Mouse (Mus musculus) intestine, embryonic 15.5 days (tissue): ENCODE data around the gene Nlrx1. TPM values are rescaled to one million over a fixed set of nuclear protein-coding genes. Genes with fewer than 3 reads are reported as not detected.
A peak's percentile ranks its signal among the peaks of the same experiment; 100 is the strongest.

Experiments
- ATAC-seq: fragments of 200-750 bp; cut with Nextera tagmentation; 2 replicates; pipeline ENCODE4 v1.8.0; 2017; ENCODE audit warnings: moderate TSS enrichment, moderate library complexity
- H3K27ac ChIP-seq: fragments of 300-500 bp; sonication (generic); 2 replicates; pipeline ENCODE4 v1.5.1; 2015; ENCODE audit warnings: mild to moderate bottlenecking, inconsistent platforms
- H3K27me3 ChIP-seq: fragments of 300-500 bp; sonication (generic); replicated peaks from 2 replicates; pipeline ENCODE4 v1.6.1; 2015; ENCODE audit warnings: inconsistent platforms
- H3K36me3 ChIP-seq: fragments of 300-500 bp; sonication (generic); 2 replicates; pipeline ENCODE4 v1.6.1; 2015; ENCODE audit warnings: inconsistent platforms
- H3K4me1 ChIP-seq: fragments of 300-500 bp; sonication (generic); replicated peaks from 2 replicates; pipeline ENCODE4 v1.6.1; 2015; ENCODE audit warnings: inconsistent platforms
- H3K4me2 ChIP-seq: fragments of 300-500 bp; sonication (generic); replicated peaks from 2 replicates; pipeline ENCODE4 v1.6.1; 2015; ENCODE audit warnings: mild to moderate bottlenecking, inconsistent platforms
- H3K4me3 ChIP-seq: fragments of 300-500 bp; sonication (generic); replicated peaks from 2 replicates; pipeline ENCODE4 v1.5.1; 2015; ENCODE audit warnings: inconsistent platforms
- H3K9ac ChIP-seq: fragments of 300-500 bp; sonication (generic); 2 replicates; pipeline ENCODE4 v1.6.1; 2015; ENCODE audit warnings: inconsistent platforms
- H3K9me3 ChIP-seq: fragments of 300-500 bp; sonication (generic); 2 replicates; pipeline ENCODE4 v1.6.1; 2016; ENCODE audit warnings: inconsistent platforms
- WGBS: fragments of 180-500 bp; shearing (Covaris S2); methylation state at CpG from one replicate; pipeline ENCODE4 v1.1.7; 2015; 5-methylcytosine and 5-hydroxymethylcytosine counted together
- polyA plus RNA-seq: library from polyadenylated mRNA; unstranded; fragments of >200 nt; fragmentation: Nextera tagmentation; extraction: Ambion mirVana; gene quantifications from 2 replicates; pipeline ENCODE4 v1.2.1, GENCODE M21; 2015

Gene Nlrx1
- polyA plus RNA-seq, 1 experiment from 2014 or later, result 5.9 TPM

DNA sequence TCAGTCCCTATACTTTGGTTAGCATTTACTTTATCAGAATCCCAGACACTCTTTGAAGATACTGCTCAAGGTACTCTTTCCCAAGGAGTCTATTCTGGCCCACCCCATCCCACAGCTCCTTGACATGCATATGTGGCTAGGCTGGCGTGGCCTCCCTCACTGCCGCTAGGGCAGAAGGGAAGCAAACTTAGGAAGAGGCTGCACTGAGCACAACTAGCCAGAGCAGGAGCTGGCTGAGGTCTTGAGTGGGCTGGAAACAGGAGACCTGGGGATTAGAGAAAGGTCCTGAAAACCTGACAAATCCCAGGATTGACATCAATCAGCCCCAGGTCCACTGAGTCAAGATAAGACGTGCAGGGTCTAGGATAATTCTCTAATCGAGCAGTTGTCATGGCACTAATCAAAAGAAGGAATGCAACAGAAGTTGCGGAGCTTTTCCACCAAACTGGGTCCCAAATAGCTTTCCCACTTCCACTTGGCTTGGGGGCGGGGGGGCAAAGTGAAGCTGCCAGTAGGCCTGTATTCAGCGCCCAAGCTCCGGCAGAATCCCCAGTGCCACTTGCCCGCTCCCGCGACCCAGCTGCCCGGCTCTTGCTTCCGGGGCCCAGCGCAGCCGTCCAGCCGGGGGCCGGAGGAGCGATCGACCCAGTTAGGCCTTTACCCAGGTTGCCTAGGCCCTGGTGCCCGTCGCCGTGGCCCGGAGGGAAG, 926 bp downstream of the Nlrx1 start:
- 0 out of 2 replicates have a peak, but pooled peaks cover 8% of the 10 kb centered on the region for H3K4me1 ChIP-seq
- H3K36me3 ChIP-seq, result no peaks in the 10 kb centered on the region
- peak overlapping the region; percentile 51 for H3K4me3 ChIP-seq
- H3K9ac ChIP-seq, result peak overlapping the region; percentile 87
- peak; percentile 50; the same call in 1 of the 2 replicates for ATAC-seq
- H3K27me3 ChIP-seq, result no peaks in the 10 kb centered on the region
- H3K4me2 ChIP-seq, result peak overlapping the region; percentile 88
- H3K9me3 ChIP-seq, result 0 out of 2 replicates have a peak, but pooled peaks cover 3% of the 10 kb centered on the region
- peak overlapping the region; percentile 85 for H3K27ac ChIP-seq
- 13% methylated on average over 23 of the region's 23 CpGs for WGBS

DNA sequence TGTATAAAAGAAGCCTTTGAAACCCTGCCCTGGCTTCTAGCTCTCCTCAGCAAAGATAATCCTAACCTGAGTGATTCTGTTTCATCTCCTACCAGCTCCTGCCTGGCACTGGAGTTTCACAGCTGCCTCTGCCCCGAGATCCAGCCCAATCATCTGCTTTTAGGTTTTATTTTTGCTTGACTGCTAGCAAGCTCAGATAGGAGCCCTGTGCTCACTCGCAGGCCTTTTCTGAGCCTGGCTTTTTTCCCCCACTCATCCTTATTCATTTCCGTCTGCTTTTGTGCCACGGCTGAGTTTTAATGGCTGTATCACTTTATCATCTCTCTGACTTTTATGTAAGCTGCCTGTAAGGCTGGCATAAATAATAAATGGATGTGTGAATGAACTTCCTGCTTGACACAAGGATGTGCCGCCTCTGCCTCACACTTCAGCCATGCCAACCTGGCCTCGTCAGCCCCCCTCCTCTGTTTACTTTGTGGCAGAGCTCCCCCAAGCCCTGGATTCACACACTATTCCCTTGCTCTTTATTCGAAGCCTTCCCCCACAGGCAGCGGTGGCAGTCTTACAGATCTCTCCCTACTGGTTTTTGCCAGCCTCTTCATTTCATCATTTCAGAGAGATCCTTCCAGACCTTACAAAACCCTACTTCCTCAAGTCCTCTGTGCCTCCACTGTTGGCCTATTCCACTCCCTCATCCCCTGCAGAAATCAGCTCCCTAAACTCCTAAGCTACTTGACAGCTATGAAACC, 1.7 kb downstream of the Nlrx1 start:
- Histone ChIP-seq H3K4me3 (no peak overlapping the region), H3K27ac (no peak overlapping the region), H3K36me3 (no peaks in the 10 kb centered on the region), H3K9ac (no peak overlapping the region), H3K27me3 (no peaks in the 10 kb centered on the region), H3K9me3 (0 out of 2 replicates have a peak, but pooled peaks cover 3% of the 10 kb centered on the region), H3K4me2 (peak overlapping the region; percentile 88; the same call in 1 of the 2 replicates), H3K4me1 (0 out of 2 replicates have a peak, but pooled peaks cover 8% of the 10 kb centered on the region)
- ATAC-seq, result no peak
- WGBS, result 54% methylated on average over 8 of the region's 8 CpGs

DNA sequence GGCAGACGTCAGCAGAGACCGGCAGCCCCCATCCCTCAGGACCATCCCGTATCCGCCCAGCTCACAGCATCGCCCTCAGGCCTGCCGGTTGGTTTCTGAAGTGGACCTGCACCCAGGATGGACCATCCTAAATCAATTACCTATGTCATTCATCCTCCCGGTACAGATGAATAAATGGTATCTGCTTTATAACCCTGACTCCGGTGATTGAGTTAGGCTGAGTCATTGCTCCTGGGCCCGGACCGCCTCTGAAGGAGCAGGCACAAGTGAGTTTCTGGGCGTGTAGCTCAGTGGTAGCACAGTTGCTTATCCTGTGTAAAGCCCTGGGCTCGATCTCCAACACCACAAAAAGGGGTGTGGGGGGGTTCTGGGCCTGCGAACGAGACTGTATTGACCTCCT, 7.0 kb downstream of the Nlrx1 start:
- no peak overlapping the region for H3K9ac ChIP-seq
- no peaks in the 10 kb centered on the region for H3K9me3 ChIP-seq
- 73% methylated on average over 14 of the region's 14 CpGs for WGBS
- no peak overlapping the region for H3K4me2 ChIP-seq
- H3K4me3 ChIP-seq, result no peak overlapping the region
- no peaks in the 10 kb centered on the region for H3K4me1 ChIP-seq
- 0 out of 2 replicates have a peak, but pooled peaks have one; percentile 23 for ATAC-seq
- no peak overlapping the region for H3K27ac ChIP-seq
- no peaks in the 10 kb centered on the region for H3K36me3 ChIP-seq
- no peaks in the 10 kb centered on the region for H3K27me3 ChIP-seq

DNA sequence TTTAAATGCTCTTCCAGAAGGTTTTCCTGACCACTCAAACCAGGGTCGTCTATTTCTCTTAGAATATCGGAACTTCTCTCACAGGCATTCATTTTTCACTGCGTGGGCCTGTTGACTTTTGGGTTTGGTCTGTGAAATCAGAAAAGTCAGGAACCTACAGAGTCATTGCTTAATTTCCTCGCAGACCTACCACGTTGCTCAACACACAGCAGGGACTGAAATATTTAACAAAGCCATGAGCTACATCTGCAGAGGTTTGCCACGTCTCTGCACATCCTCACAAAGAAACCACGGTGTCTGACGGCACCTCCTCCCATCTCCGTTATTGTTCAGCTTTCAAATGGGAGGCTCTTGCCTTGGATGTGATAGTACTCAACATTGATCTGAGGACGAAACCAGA, 9.4 kb downstream of the Nlrx1 start:
- H3K4me1 ChIP-seq, result peaks cover 3% of the 10 kb centered on the region; the same call in 1 of the 2 replicates
- H3K27ac ChIP-seq, result no peak overlapping the region
- H3K4me2 ChIP-seq, result no peak overlapping the region
- no peaks in the 10 kb centered on the region for H3K27me3 ChIP-seq
- H3K4me3 ChIP-seq, result no peak overlapping the region
- no peak for ATAC-seq
- H3K9me3 ChIP-seq, result no peaks in the 10 kb centered on the region
- no peaks in the 10 kb centered on the region for H3K36me3 ChIP-seq
- no peak overlapping the region for H3K9ac ChIP-seq
- WGBS, result 81% methylated on average over 10 of the region's 10 CpGs

DNA sequence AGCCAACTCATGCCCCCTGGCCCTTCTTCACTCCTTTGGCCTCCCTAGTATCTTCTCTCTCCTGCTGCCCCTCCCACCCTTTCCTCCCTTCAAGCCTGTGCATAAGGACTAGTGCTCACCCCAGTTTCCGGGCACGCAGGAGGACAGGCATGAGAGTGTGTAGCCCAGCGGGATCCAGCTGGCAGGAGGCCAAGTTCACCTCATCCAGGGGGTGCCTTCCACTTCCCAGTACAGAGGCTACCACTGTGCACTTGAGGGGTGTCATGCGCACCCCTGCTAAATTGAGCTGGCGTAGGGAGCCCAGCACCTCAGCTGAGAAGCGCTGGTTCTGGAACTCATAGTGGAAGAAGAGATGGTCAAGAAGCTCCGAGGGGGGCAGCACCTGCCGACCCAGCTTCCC, 12.2 kb downstream of the Nlrx1 start:
- H3K36me3 ChIP-seq, result no peaks in the 10 kb centered on the region
- no peaks in the 10 kb centered on the region for H3K9me3 ChIP-seq
- no peak overlapping the region for H3K4me3 ChIP-seq
- WGBS, result 75% methylated on average over 8 of the region's 8 CpGs
- peaks cover 8% of the 10 kb centered on the region; the same call in 1 of the 2 replicates for H3K4me1 ChIP-seq
- H3K4me2 ChIP-seq, result no peak overlapping the region
- H3K9ac ChIP-seq, result no peak overlapping the region
- H3K27ac ChIP-seq, result no peak overlapping the region
- ATAC-seq, result no peak
- H3K27me3 ChIP-seq, result no peaks in the 10 kb centered on the region

DNA sequence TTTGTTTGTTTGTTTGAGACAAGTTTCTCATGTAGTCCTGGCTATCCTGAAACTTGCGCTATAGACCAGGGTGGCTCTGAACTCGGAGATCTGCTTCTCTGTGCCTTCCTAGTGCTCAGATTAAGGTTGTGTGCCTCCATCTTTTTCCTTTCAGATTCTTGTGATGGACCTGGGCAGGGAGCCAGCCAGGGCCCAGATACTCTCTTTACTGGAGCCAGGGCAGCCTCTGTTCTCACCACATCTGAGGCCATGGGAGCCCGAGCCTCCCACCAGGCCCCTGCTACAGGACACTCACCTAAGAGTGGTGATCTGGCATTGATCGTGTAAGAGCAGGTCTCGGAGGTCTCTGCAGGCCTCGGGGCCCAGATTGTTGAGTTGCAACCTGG, 13.3 kb downstream of the Nlrx1 start:
- 60% methylated on average over 6 of the region's 6 CpGs for WGBS

DNA sequence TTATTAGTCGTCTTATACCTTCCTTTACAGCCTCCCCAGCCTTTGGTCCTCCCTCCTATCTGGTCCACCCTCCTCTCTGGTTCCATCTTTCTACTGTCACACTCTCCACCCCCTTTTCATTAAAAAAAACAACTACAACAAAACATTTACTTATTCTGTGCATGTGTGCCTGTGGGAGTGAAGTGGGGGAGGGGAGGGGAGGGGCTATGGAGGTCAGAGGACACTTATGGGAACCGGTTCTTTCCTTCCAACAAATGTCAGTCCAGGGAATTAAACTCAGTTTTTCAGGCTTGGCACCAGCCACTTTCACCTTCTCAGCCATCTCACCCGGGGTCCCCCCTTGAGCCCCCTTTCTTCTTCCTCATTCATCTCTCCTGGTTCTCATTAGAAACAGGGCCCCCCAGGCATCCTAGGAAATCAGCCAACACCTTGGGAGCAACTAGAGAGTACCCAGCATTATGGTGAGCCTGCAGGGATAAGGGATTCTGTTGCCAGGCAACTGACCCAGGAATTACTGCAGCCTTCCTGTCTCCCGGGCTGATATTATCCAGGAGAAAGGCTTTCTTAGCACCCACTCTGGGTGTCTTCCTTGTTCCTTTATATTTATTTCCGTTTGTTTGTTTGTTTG, 13.8 kb downstream of the Nlrx1 start:
- Histone ChIP-seq H3K4me3 (no peak overlapping the region), H3K36me3 (no peaks in the 10 kb centered on the region), H3K9me3 (no peaks in the 10 kb centered on the region), H3K27me3 (no peaks in the 10 kb centered on the region), H3K4me2 (no peak overlapping the region), H3K4me1 (peaks cover 8% of the 10 kb centered on the region; the same call in 1 of the 2 replicates), H3K27ac (peak overlapping the region; percentile 15; the same call in 1 of the 2 replicates), H3K9ac (no peak overlapping the region)
- WGBS, result 14% methylated on average over 5 of the region's 5 CpGs
- no peak for ATAC-seq

More for the DNA sequence above, 13.3 kb downstream of the Nlrx1 start:
- no peaks in the 10 kb centered on the region for H3K27me3 ChIP-seq
- no peak overlapping the region for H3K9ac ChIP-seq
- H3K27ac ChIP-seq, result 0 out of 2 replicates have a peak overlapping the region, but pooled peaks have one; percentile 15
- H3K36me3 ChIP-seq, result no peaks in the 10 kb centered on the region
- no peak overlapping the region for H3K4me2 ChIP-seq
- H3K4me3 ChIP-seq, result no peak overlapping the region
- no peak for ATAC-seq
- peaks cover 8% of the 10 kb centered on the region; the same call in 1 of the 2 replicates for H3K4me1 ChIP-seq
- no peaks in the 10 kb centered on the region for H3K9me3 ChIP-seq

DNA sequence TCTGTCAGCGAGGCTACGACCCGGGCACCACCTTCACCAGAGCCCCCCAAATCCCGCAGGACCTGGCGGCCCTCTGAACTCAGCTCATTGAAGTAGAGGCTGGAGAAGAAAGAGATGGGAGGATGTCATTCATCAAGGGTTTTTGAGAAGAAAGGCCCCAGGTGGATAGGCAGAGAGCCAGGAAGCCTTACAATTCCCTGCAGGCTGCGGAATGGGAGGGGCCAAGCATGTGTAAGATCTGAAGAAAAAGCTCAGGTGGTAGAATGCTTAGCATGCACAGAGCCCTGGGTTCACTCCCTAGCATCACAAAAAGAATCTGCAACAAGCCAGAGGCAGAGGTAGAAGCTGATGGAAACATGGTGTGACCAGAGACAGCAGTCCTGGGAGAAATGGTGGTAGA, 15.0 kb downstream of the Nlrx1 start:
- Histone ChIP-seq H3K9me3 (no peaks in the 10 kb centered on the region), H3K4me1 (peaks cover 11% of the 10 kb centered on the region; the same call in 1 of the 2 replicates), H3K36me3 (no peaks in the 10 kb centered on the region), H3K4me2 (no peak overlapping the region), H3K9ac (no peak overlapping the region), H3K27ac (no peak overlapping the region), H3K4me3 (no peak overlapping the region), H3K27me3 (no peaks in the 10 kb centered on the region)
- no peak for ATAC-seq
- WGBS, result 75% methylated on average over 6 of the region's 6 CpGs

DNA sequence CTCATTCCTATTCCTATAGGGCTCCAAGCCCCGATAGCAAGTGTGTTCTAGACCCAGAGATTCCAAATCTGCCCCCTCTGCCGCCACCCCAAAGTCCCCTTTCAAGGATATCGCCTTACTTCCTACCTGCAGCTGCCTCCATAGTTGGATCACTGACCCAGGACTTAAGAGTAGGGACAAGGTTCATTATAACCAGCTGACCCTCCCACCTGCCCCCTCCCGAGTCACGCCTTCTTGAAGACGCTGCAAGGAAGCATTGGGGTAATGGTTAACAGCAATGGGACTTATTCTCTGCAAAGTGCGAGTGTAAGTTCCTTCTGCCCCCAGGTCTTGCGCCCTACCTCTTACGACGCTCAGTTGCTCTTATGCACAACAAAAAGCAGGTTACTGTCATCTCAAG, 17.1 kb downstream of the Nlrx1 start, which contains the start of gene Pdzd3:
Gene Pdzd3 (minus strand): TSS at position 158 of the 400 bp plus-strand sequence.
- peak within 1 kb of the TSS; percentile 43 for H3K4me2 ChIP-seq
- no peaks in the 10 kb centered on the region for H3K27me3 ChIP-seq
- ATAC-seq, result peak; percentile 84
- no peak within 1 kb of the TSS for H3K9ac ChIP-seq
- 62% methylated on average over 10 of the region's 10 CpGs for WGBS
- H3K9me3 ChIP-seq, result no peaks in the 10 kb centered on the region
- H3K36me3 ChIP-seq, result no peaks in the 10 kb centered on the region
- 0 out of 2 replicates have a peak within 1 kb of the TSS, but pooled peaks have one; percentile 3 for H3K27ac ChIP-seq
- peak within 1 kb of the TSS; percentile 22; the same call in 1 of the 2 replicates for H3K4me3 ChIP-seq
- H3K4me1 ChIP-seq, result peaks cover 11% of the 10 kb centered on the region; the same call in 1 of the 2 replicates

DNA sequence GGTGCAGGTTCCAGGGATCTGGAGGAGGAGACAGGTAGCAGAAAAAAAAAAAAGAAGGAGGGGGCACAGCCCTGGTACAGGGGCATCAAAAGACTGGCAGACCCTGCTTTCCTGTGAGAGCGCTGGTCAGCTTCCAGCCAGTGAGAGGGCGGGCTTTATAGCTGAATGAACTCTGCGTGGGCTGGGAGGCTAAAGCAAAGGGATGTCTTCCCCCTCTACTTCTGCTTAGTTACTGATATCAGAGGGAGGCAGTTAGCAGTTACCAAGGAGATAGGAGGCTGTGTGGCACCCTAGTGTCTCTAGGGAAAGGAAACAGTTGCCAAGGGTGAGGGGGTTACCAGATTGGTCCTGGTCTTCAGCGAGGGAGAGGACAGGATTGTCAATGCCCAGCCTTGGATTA, 18.0 kb downstream of the Nlrx1 start:
- H3K4me3 ChIP-seq, result peak overlapping the region; percentile 22; the same call in 1 of the 2 replicates
- H3K9ac ChIP-seq, result no peak overlapping the region
- no peak overlapping the region for H3K27ac ChIP-seq

DNA sequence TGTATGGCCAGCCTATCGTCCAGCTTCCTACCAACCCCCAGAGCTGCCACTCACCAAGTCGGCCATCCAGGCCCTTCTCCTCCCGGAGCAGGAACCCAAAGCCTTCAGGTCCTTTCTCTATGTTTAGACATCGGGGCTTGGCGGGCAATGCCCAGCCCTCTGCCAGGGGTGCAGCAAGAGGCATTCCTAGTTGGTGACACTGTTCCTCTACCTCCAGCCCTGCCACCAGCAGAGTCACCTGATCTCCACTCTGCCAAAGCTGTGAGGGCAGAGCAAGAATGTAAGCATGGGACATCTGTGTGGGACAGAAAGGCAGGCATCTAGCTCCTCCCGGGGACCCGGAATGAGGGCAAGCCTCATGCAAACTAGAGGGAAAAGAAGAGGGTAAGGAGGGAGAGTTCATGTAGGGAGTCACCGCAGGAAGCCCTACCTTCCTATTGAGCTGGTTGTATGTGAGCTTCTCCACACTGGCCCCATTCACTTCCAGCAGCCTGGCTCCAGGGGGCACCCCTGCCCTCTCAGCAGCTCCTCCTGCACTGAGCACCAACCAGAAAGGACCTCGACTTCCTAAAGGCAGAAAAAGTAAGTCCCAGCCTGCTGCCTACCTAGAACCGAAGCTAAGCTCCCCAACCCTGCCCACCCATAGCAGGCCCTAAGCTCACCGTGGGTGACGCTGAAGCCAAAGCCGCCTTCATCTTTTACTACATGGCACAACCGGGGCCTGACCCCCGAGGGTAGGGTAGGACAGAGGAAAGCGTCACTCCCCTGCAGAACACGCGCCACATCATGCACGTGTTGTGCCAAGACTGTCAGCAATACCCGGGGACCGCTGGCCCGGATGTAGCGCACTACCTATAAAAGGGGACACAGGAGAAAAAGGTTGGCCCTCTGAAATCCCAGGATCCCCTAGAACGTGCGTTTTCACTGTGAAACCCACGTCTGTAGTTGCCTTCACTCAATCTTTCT, 18.9 kb downstream of the Nlrx1 start:
- ATAC-seq, result peak; percentile 57
- Histone ChIP-seq H3K4me2 (peak overlapping the region; percentile 10; the same call in 1 of the 2 replicates), H3K4me1 (peaks cover 8% of the 10 kb centered on the region; the same call in 1 of the 2 replicates), H3K9me3 (no peaks in the 10 kb centered on the region), H3K4me3 (no peak overlapping the region), H3K27me3 (no peaks in the 10 kb centered on the region), H3K9ac (no peak overlapping the region), H3K36me3 (no peaks in the 10 kb centered on the region), H3K27ac (no peak overlapping the region)
- WGBS, result 49% methylated on average over 26 of the region's 26 CpGs

More for the DNA sequence above, 18.0 kb downstream of the Nlrx1 start:
- WGBS, result 57% methylated on average over 4 of the region's 4 CpGs
- H3K27me3 ChIP-seq, result no peaks in the 10 kb centered on the region
- H3K4me2 ChIP-seq, result peak overlapping the region; percentile 43
- H3K4me1 ChIP-seq, result peaks cover 11% of the 10 kb centered on the region; the same call in 1 of the 2 replicates
- no peaks in the 10 kb centered on the region for H3K9me3 ChIP-seq
- ATAC-seq, result no peak
- no peaks in the 10 kb centered on the region for H3K36me3 ChIP-seq
